Mouse (Mus musculus): ENCODE measurements at regions not wholly inside any gene's neighbourhood (a gene's known extent, or its start where the extent isn't known, plus 50 kb on each side); places are given as distances from the start of the nearest gene placed in this dataset.

DNA sequence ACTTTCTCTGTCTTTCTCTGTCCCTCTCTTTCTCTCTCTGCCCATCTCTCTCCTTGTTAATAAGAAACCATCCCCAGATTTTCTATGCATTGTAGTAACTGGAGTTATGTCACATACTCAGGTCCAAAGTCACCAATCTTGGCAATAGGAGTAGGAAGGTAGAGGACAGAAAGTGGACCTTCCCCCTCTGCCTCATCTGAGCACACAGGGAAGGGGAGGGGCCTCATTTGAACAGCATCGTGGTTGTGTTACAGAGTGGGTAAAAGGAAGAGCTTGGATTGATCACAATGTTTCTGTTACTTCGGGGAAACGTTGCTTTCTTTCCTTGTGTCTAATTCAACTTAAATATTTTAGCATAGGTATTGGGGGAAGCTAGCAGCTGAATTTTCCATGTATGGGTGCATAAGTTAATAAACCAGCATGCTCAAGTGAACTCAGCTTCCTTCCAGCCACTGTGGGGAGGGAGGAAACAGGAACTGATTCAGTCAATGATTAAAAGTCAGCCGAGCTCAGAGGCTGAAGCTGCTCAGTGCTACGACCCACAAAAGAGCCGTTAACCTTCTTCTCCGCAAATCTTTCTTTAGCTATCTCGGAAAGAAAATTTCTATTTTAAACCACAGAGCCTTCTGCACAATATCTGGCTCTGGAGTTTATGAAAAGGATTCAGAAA is 243.5 kb downstream of the Hace1 start:
- TF ChIP-seq CTCF (IDR thresholded peaks at IDR 0.05; ENCODE audit: insufficient read depth, low read depth, low read length) (no peak), POLR2A (IDR thresholded peaks at IDR 0.05; ENCODE audit: insufficient read depth, low read depth, low read length) (no peak)
